Mouse (Mus musculus) E14TG2a.4 (cell line): ENCODE measurements around the gene 4930469K13Rik.

ENCODE experiments used
- CTCF ChIP-seq: conservative IDR thresholded peaks from 2 replicates; pipeline ENCODE4 v1.5.1; 2014; ENCODE audit warnings: low read length
- POU5F1 ChIP-seq: IDR thresholded peaks from 2 replicates; pipeline ENCODE4 v1.6.1; 2014; ENCODE audit warnings: low read length, borderline replicate concordance

DNA sequence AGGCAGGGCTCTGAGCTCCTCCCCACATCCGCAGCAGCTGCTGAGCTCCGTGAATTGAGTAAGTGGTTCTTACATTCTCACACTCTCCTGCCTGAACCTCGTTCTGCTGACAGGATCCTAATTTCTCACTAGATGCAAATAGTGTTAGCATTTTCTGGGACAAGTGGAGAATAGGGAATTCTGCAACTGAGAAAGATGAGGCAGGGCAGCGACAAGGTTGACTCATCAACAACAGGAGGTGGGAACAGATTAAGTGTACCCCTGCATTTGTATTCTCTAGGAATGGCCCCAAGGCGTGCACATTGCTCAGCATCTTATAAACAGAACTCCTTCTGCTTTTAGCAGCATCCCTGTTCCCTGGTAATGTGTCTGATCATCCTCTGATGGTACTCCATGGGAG lies 58.3 kb downstream of the 4930469K13Rik start:
- TF ChIP-seq CTCF = no peak
- TF ChIP-seq POU5F1 = no peak
